Mouse (Mus musculus) left cerebral cortex, adult 11 months (tissue): ENCODE results near the gene Znfx1.

ENCODE experiments used
- DNase-seq: peaks from one replicate; pipeline ENCODE4 v3.0.0; 2022; ENCODE audit warnings: low spot score

Znfx1 gene

DNA sequence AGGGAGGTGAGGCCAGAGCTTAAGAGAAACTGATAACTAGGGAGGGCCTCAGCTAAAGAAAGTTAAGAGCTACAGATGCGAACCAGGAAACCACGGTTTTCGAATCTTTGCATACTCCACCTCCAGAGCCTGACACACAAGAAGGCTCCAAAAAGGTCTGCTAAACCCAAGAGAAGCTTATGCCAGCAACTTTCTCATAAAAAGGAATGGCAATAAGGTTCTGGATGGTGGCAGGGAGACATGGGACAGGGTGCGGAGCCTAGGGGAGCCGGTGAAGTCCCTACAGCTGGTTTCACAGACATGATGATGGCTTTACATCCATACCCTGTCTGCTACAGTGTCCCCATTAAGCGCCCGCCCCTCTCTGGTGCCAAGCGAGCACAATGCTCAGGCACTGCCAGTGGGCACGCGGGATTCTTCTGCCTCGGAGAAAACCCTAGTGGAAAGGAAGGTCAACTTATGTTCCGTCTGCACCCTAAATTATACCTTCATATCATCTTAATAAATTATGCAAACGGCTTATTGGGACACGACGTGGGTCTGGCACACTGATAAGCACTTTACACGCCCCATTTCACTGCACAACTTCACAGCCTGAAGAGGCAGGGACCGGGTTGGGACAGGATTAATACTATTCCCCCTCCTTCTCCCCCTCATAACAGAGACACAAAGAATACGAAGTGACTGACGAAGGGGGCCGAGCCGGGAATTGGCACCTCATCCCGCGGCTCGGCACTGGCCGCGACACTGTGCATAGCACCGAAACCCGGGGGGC lies 67.6 kb downstream of the Znfx1 start:
- DNase-seq, result no peak

DNA sequence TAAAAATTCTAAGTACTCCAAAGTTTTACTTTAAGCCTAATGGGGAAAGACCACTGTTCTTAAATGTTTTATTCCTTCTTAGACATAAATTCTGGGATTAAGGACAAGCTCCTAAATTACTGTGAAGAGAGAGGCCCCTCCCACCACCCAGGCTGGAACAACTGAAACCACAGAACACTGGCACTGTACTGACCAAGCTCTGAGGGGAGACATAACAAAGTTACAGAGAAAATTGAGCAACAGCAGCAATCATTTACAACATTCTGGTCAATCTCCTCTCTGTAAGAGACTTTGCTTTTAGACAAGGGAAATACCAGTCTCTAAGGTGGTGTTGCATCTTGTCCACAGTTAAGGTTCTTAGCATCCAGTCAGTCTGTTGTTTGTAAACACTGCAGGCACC lies 70.9 kb downstream of the Znfx1 start:
- no peak for DNase-seq

DNA sequence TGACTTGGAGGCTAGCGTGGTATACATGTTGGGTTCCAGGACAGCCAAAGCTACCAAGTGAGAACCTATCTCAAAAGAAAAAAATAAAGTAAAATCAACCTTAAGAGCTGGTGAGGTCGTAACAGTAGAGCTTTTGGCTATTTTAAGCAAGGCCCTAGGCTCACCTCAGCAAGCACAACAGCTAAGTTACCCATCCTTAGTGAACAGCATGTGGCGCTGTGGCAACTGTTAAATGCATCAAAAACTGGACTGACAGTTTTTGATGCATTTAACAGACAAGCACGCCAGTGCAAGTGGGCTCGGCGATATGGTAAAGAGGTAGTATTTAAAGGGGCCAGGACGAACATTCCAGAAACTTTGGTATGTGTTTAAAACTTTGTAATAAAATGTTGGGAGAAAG lies 72.0 kb downstream of the Znfx1 start:
- no peak for DNase-seq
